Mouse (Mus musculus) stomach, embryonic 14.5 days (tissue): ENCODE results near the gene Kiss1r. TPM values are rescaled to one million over a fixed set of nuclear protein-coding genes. Genes with fewer than 3 reads are reported as not detected.

Experiments used
- ATAC-seq: fragments of 200-750 bp; cut with Nextera tagmentation; 2 replicates; pipeline ENCODE4 v1.8.0; 2017; ENCODE audit warnings: low read depth, moderate TSS enrichment; ENCODE audit not compliant: insufficient number of reproducible peaks, insufficient read depth, low FRiP score
- H3K27ac ChIP-seq: fragments of 300-500 bp; sonication (generic); 2 replicates; pipeline ENCODE4 v1.5.1; 2014; ENCODE audit warnings: mild to moderate bottlenecking, low read length, moderate library complexity, mixed read lengths
- H3K27me3 ChIP-seq: fragments of 300-500 bp; sonication (generic); 2 replicates; pipeline ENCODE4 v1.6.1; 2014; ENCODE audit warnings: low read length, control low read depth, mixed read lengths; ENCODE audit not compliant: control insufficient read depth, insufficient read depth
- H3K36me3 ChIP-seq: fragments of 300-500 bp; sonication (generic); 2 replicates; pipeline ENCODE4 v1.6.1; 2014; ENCODE audit warnings: mild to moderate bottlenecking, control low read depth, low read length, moderate library complexity, mixed read lengths; ENCODE audit not compliant: control insufficient read depth, insufficient read depth
- H3K4me1 ChIP-seq: fragments of 300-500 bp; sonication (generic); 2 replicates; pipeline ENCODE4 v1.6.1; 2014; ENCODE audit warnings: low read length, control low read depth, mixed read lengths; ENCODE audit not compliant: control insufficient read depth, insufficient read depth
- H3K4me2 ChIP-seq: fragments of 300-500 bp; sonication (generic); replicated peaks from 2 replicates; pipeline ENCODE4 v1.6.1; 2014; ENCODE audit warnings: low read depth, low read length, control low read depth
- H3K4me3 ChIP-seq: fragments of 300-500 bp; sonication (generic); 2 replicates; pipeline ENCODE4 v1.5.1; 2014; ENCODE audit warnings: low read depth, low read length, control low read depth
- H3K9ac ChIP-seq: fragments of 300-500 bp; sonication (generic); replicated peaks from 2 replicates; pipeline ENCODE4 v1.6.1; 2014; ENCODE audit warnings: low read depth, mild to moderate bottlenecking, control low read depth, low read length, moderate library complexity, mixed read lengths
- H3K9me3 ChIP-seq: fragments of 300-500 bp; sonication (generic); 2 replicates; pipeline ENCODE4 v1.6.1; 2016; ENCODE audit warnings: low read depth, low read length, control low read depth; ENCODE audit not compliant: control insufficient read depth
- WGBS: fragments of 180-500 bp; shearing (Covaris S2); extraction: QIAGEN DNeasy Blood & Tissue Kit; methylation state at CpG from one replicate; pipeline ENCODE4 v1.1.7; 2014; 5-methylcytosine and 5-hydroxymethylcytosine counted together
- polyA plus RNA-seq: library from polyadenylated mRNA; unstranded; fragments of >200 nt; fragmentation: Nextera tagmentation; extraction: Ambion mirVana; gene quantifications from 2 replicates; pipeline ENCODE4 v1.2.1, GENCODE M21; 2014

Kiss1r gene
- polyA plus RNA-seq, 1 experiment from 2014 or later: 1.0 TPM

- H3K27ac ChIP-seq: no peak overlapping the region
- 72% methylated on average over 5 of the region's 5 CpGs for WGBS
- H3K9ac ChIP-seq: peak overlapping the region; percentile 73; the same call in 1 of the 2 replicates
- H3K36me3 ChIP-seq: peaks cover 2% of the 10 kb centered on the region
- peak overlapping the region; percentile 52 for H3K4me3 ChIP-seq
- H3K27me3 ChIP-seq: peaks cover 45% of the 10 kb centered on the region
- H3K4me1 ChIP-seq: peaks cover 45% of the 10 kb centered on the region
- peak overlapping the region; percentile 85 for H3K4me2 ChIP-seq
- no peak for ATAC-seq
- H3K9me3 ChIP-seq: no peaks in the 10 kb centered on the region
These were observed 845 bp downstream of the Kiss1r start for GRCm38 (mm10) chr10:79917532-79918100.

DNA sequence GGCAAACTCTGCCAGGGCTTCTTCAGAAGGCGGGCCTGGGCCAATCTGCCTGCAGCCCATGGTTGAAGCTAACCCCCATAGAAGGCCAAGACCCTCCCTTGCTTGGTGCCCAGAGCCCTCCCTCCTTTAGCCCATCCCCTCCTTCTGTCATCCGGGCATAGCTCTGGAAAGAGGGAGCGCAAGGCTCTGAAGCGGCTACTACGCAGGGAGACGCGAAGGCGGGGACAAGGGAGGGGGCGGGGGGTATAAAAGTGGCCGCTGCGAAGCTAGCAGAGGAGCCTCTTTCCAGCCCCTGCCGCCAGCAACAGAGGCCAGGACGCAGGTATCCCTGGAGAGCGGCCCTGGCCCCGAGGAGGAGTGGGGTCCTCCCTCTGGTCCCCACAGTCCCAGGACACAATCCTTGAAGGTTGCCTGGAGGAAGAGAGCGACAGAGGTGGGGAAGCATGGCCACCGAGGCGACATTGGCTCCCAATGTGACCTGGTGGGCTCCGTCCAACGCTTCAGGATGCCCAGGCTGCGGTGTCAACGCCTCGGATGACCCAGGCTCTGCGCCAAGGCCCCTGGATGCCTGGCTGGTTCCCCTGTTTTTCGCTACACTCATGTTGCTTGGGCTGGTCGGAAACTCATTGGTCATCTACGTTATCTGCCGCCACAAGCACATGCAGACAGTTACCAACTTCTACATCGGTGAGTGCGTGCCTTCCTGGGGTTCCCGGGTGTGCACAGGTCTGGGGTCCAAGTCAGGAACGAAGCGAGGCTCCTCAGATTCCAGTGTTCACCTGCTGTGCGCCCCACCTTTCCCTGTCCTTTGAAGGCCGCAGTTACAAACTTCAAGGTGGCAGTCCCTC lies 1.7 kb downstream of the Kiss1r start:
- no peak overlapping the region for H3K27ac ChIP-seq
- no peaks in the 10 kb centered on the region for H3K36me3 ChIP-seq
- ATAC-seq: no peak
- peaks cover 45% of the 10 kb centered on the region for H3K4me1 ChIP-seq
- H3K9me3 ChIP-seq: no peaks in the 10 kb centered on the region
- peaks cover 50% of the 10 kb centered on the region for H3K27me3 ChIP-seq
- peak overlapping the region; percentile 21 for H3K4me3 ChIP-seq
- H3K4me2 ChIP-seq: peak overlapping the region; percentile 35
- no peak overlapping the region for H3K9ac ChIP-seq
- 10% methylated on average over 35 of the region's 35 CpGs for WGBS

DNA sequence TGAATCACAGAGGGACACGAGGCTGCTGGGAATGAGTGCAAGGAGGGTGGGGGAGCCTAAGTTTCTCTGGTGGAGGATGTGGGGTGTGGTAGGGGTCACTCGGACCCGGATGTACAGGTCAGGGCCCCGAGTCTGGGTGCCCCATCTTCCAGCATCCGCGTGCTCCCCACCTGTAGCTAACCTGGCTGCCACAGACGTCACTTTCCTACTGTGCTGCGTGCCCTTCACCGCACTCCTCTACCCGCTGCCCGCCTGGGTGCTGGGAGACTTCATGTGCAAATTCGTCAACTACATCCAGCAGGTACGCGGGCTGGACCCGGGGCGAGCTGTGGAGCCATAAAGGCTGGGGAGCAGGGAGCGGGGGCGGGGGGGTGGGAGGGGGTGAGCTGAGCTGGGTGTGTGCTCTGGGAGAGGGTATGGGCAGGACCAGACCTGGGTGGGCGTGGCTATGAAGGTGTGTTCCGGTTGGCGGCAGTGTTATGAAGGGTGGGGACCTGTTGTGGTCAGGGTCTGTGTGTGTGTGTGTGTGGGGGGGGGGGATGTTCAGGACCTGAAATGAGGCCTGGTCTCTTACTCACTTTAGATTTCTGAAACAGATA lies 2.6 kb downstream of the Kiss1r start:
- 5% methylated on average over 21 of the region's 21 CpGs for WGBS
- Histone ChIP-seq H3K9ac (no peak overlapping the region), H3K4me2 (peak overlapping the region; percentile 26), H3K36me3 (no peaks in the 10 kb centered on the region), H3K4me3 (peak overlapping the region; percentile 17), H3K4me1 (peaks cover 44% of the 10 kb centered on the region), H3K9me3 (no peaks in the 10 kb centered on the region), H3K27ac (no peak overlapping the region), H3K27me3 (peaks cover 50% of the 10 kb centered on the region)
- ATAC-seq: no peak

GRCm38 (mm10) chr10:79920056-79920890 lies 3.5 kb downstream of the Kiss1r start:
- H3K9ac ChIP-seq: no peak overlapping the region
- no peak overlapping the region for H3K4me3 ChIP-seq
- ATAC-seq: no peak
- peaks cover 35% of the 10 kb centered on the region for H3K4me1 ChIP-seq
- H3K36me3 ChIP-seq: no peaks in the 10 kb centered on the region
- 17% methylated on average over 26 of the region's 26 CpGs for WGBS
- peaks cover 50% of the 10 kb centered on the region for H3K27me3 ChIP-seq
- H3K27ac ChIP-seq: no peak overlapping the region
- peak overlapping the region; percentile 42; the same call in 1 of the 2 replicates for H3K4me2 ChIP-seq
- no peaks in the 10 kb centered on the region for H3K9me3 ChIP-seq

- H3K4me3 ChIP-seq: peak within 1 kb of the TSS; percentile 22
- no peak for ATAC-seq
- peaks cover 33% of the 10 kb centered on the region for H3K4me1 ChIP-seq
- peak within 1 kb of the TSS; percentile 42 for H3K4me2 ChIP-seq
- no peak within 1 kb of the TSS for H3K9ac ChIP-seq
- H3K27me3 ChIP-seq: peaks cover 50% of the 10 kb centered on the region
- H3K36me3 ChIP-seq: no peaks in the 10 kb centered on the region
- 5% methylated on average over 41 of the region's 41 CpGs for WGBS
- H3K9me3 ChIP-seq: no peaks in the 10 kb centered on the region
- no peak within 1 kb of the TSS for H3K27ac ChIP-seq
These were observed 4.3 kb downstream of the Kiss1r start, which contains the start of gene R3hdm4 for GRCm38 (mm10) chr10:79920958-79921535. TSS of gene R3hdm4 (minus strand) at chr10:79921208.

- Histone ChIP-seq H3K4me1 (peaks cover 34% of the 10 kb centered on the region; the same call in 1 of the 2 replicates), H3K27ac (no peak overlapping the region), H3K4me3 (peak overlapping the region; percentile 22), H3K36me3 (no peaks in the 10 kb centered on the region), H3K9me3 (no peaks in the 10 kb centered on the region), H3K9ac (no peak overlapping the region), H3K27me3 (peaks cover 50% of the 10 kb centered on the region), H3K4me2 (peak overlapping the region; percentile 42)
- WGBS: 2% methylated on average over 34 of the region's 34 CpGs
- ATAC-seq: no peak
These were observed 4.8 kb downstream of the Kiss1r start for GRCm38 (mm10) chr10:79921572-79921971.

DNA sequence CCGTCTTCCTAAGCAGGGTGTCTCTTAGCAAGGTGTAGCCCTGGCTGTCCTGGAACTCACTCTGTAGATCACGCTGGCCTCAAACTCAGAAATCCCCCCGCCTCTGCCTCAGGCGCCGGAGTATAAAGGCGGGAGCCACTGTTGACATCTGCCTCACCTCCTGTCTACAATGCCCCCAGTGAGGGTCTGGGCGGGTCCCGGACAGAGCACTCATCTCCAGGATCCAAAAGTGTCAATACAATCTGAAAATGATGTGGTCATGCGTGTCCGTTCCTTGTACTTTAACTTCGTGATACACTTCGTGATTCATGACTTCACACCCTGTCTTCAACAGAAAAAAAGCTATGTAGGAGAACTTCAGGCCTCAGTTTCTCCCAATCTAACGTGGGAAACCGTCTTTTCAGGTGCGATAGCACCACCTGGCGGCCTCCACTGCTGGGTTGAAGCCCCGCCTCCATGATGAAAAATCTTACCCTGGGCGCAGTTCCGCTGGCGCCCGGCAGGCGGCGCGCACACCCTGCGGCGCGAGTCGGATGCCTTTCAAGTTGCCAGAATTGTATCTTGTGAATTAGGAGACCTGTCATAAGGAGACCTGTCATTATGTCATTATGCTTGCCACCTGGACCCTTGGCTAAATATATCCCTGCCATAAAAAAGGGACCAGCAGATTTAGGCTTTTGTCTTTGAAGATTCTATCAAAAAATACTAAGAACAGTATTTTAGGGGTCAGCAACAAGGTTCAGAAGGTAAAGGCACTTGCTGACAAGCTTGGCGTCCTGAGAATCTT lies 8.4 kb downstream of the Kiss1r start:
- no peak for ATAC-seq
- no peak overlapping the region for H3K9ac ChIP-seq
- no peaks in the 10 kb centered on the region for H3K9me3 ChIP-seq
- 10% methylated on average over 29 of the region's 29 CpGs for WGBS
- H3K4me3 ChIP-seq: no peak overlapping the region
- H3K27ac ChIP-seq: peak overlapping the region; percentile 79; the same call in 1 of the 2 replicates
- peaks cover 22% of the 10 kb centered on the region for H3K27me3 ChIP-seq
- peak overlapping the region; percentile 83; the same call in 1 of the 2 replicates for H3K4me2 ChIP-seq
- no peaks in the 10 kb centered on the region for H3K36me3 ChIP-seq
- H3K4me1 ChIP-seq: peaks cover 28% of the 10 kb centered on the region
